Mouse (Mus musculus): Measurements from ENCODE around the gene Ecm1. TPM values are rescaled to one million over a fixed set of nuclear protein-coding genes. Genes with fewer than 3 reads are reported as not detected.

The Ecm1 gene
- polyA plus RNA-seq, 1 experiment = 9.9 TPM

- Histone ChIP-seq H3K27me3 (ENCODE audit: control insufficient read depth, insufficient read depth, low read length, poor library complexity, severe bottlenecking) (no peaks in the 10 kb centered on the region), H3K27ac (ENCODE audit: insufficient read depth, low read length) (no peak overlapping the region), H3K4me1 (ENCODE audit: control insufficient read depth, insufficient read depth, low read length) (no peaks in the 10 kb centered on the region), H3K9me3 (replicated peaks; ENCODE audit: control insufficient read depth, insufficient read depth, low read length, poor library complexity, severe bottlenecking) (no peaks in the 10 kb centered on the region), H3K36me3 (ENCODE audit: control insufficient read depth, insufficient read depth, low read length, poor library complexity, severe bottlenecking) (peaks cover 34% of the 10 kb centered on the region), H3K4me3 (ENCODE audit: low read depth, low read length) (peak overlapping the region; percentile 98), H3K9ac (ENCODE audit: low read depth, poor library complexity, severe bottlenecking) (peak overlapping the region; percentile 87)
- peak; percentile 67; the same call in 1 of the 2 replicates for TF ChIP-seq EP300 (IDR thresholded peaks at IDR 0.05; ENCODE audit: insufficient read depth, low read depth, low read length)
- TF ChIP-seq POLR2A (IDR thresholded peaks at IDR 0.05; ENCODE audit: insufficient read depth, low read length) = no peak
Observed at GRCm38 (mm10) chr3:95754345-95755206, 15.2 kb upstream of the Ecm1 start.

DNA sequence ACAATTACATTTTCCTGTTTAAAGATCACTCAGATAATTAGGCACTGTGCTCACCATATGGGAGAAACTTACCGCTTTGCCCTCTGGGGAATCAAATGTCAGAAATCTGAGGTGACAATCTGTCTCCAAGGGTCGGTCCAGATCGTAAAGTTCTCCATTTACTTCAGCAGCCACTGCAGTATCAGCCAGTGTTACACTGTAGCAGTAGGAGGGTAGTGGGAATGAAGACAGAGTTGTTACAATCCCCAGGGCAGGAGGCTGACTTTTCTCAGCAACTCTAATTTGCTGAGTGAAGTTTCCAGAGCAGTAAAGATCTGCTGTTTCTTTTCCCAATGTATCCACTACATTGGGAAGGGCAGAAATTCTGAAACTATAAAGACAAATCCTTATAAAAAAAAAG is 13.6 kb upstream of the Ecm1 start:
- Histone ChIP-seq H3K9me3 (replicated peaks; ENCODE audit: control insufficient read depth, insufficient read depth, low read length, poor library complexity, severe bottlenecking) (no peaks in the 10 kb centered on the region), H3K9ac (ENCODE audit: low read depth, poor library complexity, severe bottlenecking) (no peak overlapping the region), H3K36me3 (ENCODE audit: control insufficient read depth, insufficient read depth, low read length, poor library complexity, severe bottlenecking) (peaks cover 48% of the 10 kb centered on the region), H3K4me1 (ENCODE audit: control insufficient read depth, insufficient read depth, low read length) (no peaks in the 10 kb centered on the region), H3K27ac (ENCODE audit: insufficient read depth, low read length) (no peak overlapping the region), H3K27me3 (ENCODE audit: control insufficient read depth, insufficient read depth, low read length, poor library complexity, severe bottlenecking) (no peaks in the 10 kb centered on the region), H3K4me3 (ENCODE audit: low read depth, low read length) (no peak overlapping the region)
- TF ChIP-seq POLR2A (IDR thresholded peaks at IDR 0.05; ENCODE audit: insufficient read depth, low read length) (no peak), EP300 (IDR thresholded peaks at IDR 0.05; ENCODE audit: insufficient read depth, low read depth, low read length) (no peak), CTCF (IDR thresholded peaks at IDR 0.05; ENCODE audit: low read depth, low read length) (no peak)

DNA sequence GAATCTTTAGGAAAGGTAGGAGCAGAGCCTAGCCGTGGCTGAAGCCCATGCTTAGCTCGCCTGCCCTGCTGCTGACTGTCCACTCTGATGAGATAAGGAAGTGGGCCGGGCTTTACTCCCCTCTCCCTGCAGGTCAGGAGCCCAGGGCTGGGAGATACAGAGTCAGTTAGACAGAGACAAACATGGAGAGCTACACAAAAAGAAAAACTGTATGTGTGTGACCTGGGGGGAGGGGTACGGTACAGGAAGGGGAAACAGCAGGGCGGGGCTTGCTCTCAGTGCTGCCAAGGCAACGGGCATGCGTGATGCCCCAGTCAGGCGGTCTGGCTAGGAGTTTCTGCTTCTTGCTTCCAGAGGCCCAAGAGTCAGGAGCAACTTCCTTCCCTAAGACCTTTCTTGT is 1.0 kb upstream of the Ecm1 start:
- Histone ChIP-seq H3K27ac (ENCODE audit: insufficient read depth, low read length) (no peak overlapping the region), H3K9ac (ENCODE audit: low read depth, poor library complexity, severe bottlenecking) (no peak overlapping the region), H3K36me3 (ENCODE audit: control insufficient read depth, insufficient read depth, low read length, poor library complexity, severe bottlenecking) (peaks cover 31% of the 10 kb centered on the region)

GRCm38 (mm10) chr3:95735071-95735670 is 4.2 kb downstream of the Ecm1 start:
- H3K4me3 ChIP-seq (ENCODE audit: low read depth, low read length) = peak overlapping the region; percentile 1; the same call in 1 of the 2 replicates
- H3K36me3 ChIP-seq (ENCODE audit: control insufficient read depth, insufficient read depth, low read length, poor library complexity, severe bottlenecking) = no peaks in the 10 kb centered on the region
- no peak overlapping the region for H3K27ac ChIP-seq (ENCODE audit: insufficient read depth, low read length)
- no peaks in the 10 kb centered on the region for H3K27me3 ChIP-seq (ENCODE audit: control insufficient read depth, insufficient read depth, low read length, poor library complexity, severe bottlenecking)
- H3K9ac ChIP-seq (ENCODE audit: low read depth, poor library complexity, severe bottlenecking) = no peak overlapping the region
- H3K4me1 ChIP-seq (ENCODE audit: control insufficient read depth, insufficient read depth, low read length) = peaks cover 7% of the 10 kb centered on the region
- H3K9me3 ChIP-seq (replicated peaks; ENCODE audit: control insufficient read depth, insufficient read depth, low read length, poor library complexity, severe bottlenecking) = no peaks in the 10 kb centered on the region
- no peak for TF ChIP-seq POLR2A (IDR thresholded peaks at IDR 0.05; ENCODE audit: insufficient read depth, low read length)
- no peak for TF ChIP-seq EP300 (IDR thresholded peaks at IDR 0.05; ENCODE audit: insufficient read depth, low read depth, low read length)
- no peak for TF ChIP-seq CTCF (IDR thresholded peaks at IDR 0.05; ENCODE audit: low read depth, low read length)

More for the DNA sequence above, 1.0 kb upstream of the Ecm1 start:
- no peak overlapping the region for H3K4me3 ChIP-seq (ENCODE audit: low read depth, low read length)
- no peak for TF ChIP-seq EP300 (IDR thresholded peaks at IDR 0.05; ENCODE audit: insufficient read depth, low read depth, low read length)
- TF ChIP-seq POLR2A (IDR thresholded peaks at IDR 0.05; ENCODE audit: insufficient read depth, low read length) = no peak
- no peak for TF ChIP-seq CTCF (IDR thresholded peaks at IDR 0.05; ENCODE audit: low read depth, low read length)
- no peaks in the 10 kb centered on the region for H3K9me3 ChIP-seq (replicated peaks; ENCODE audit: control insufficient read depth, insufficient read depth, low read length, poor library complexity, severe bottlenecking)
- no peaks in the 10 kb centered on the region for H3K27me3 ChIP-seq (ENCODE audit: control insufficient read depth, insufficient read depth, low read length, poor library complexity, severe bottlenecking)
- H3K4me1 ChIP-seq (ENCODE audit: control insufficient read depth, insufficient read depth, low read length) = peaks cover 4% of the 10 kb centered on the region

- peaks cover 7% of the 10 kb centered on the region for H3K4me1 ChIP-seq (ENCODE audit: control insufficient read depth, insufficient read depth, low read length)
- no peaks in the 10 kb centered on the region for H3K27me3 ChIP-seq (ENCODE audit: control insufficient read depth, insufficient read depth, low read length, poor library complexity, severe bottlenecking)
- H3K9ac ChIP-seq (ENCODE audit: low read depth, poor library complexity, severe bottlenecking) = no peak overlapping the region
- H3K36me3 ChIP-seq (ENCODE audit: control insufficient read depth, insufficient read depth, low read length, poor library complexity, severe bottlenecking) = no peaks in the 10 kb centered on the region
- no peak overlapping the region for H3K4me3 ChIP-seq (ENCODE audit: low read depth, low read length)
- no peak overlapping the region for H3K27ac ChIP-seq (ENCODE audit: insufficient read depth, low read length)
- TF ChIP-seq EP300 (IDR thresholded peaks at IDR 0.05; ENCODE audit: insufficient read depth, low read depth, low read length) = no peak
- TF ChIP-seq POLR2A (IDR thresholded peaks at IDR 0.05; ENCODE audit: insufficient read depth, low read length) = no peak
- no peak for TF ChIP-seq CTCF (IDR thresholded peaks at IDR 0.05; ENCODE audit: low read depth, low read length)
- H3K9me3 ChIP-seq (replicated peaks; ENCODE audit: control insufficient read depth, insufficient read depth, low read length, poor library complexity, severe bottlenecking) = no peaks in the 10 kb centered on the region
Observed at GRCm38 (mm10) chr3:95734092-95734702, 5.2 kb downstream of the Ecm1 start.

Measured in ES-Bruce4 (cell line).